Comparison of ENCODE assay signal across 8 mouse cellular contexts in genomic region chr7:44952611-44953306, GRCm38 (mm10). TPM values are rescaled to one million over a fixed set of nuclear protein-coding genes. Genes with fewer than 3 reads are reported as not detected.
DNase-seq lines count a peak whose midpoint lies in the region; ATAC-seq and TF ChIP-seq lines count a peak whose summit lies in the region.

No protein-coding gene starts in this region.

- peak; percentile 93 for ATAC-seq in embryonic facial prominence, embryonic 14.5 days (ENCODE audit: low read depth)
- peak; percentile 86 for ATAC-seq in limb, embryonic 11.5 days (ENCODE audit: insufficient number of reproducible peaks, low FRiP score, low TSS enrichment, low read depth)
- ATAC-seq in midbrain, embryonic 13.5 days: peak; percentile 84

- no peaks in the 10 kb centered on the region for H3K9me3 ChIP-seq in embryonic facial prominence, embryonic 14.5 days (ENCODE audit: control insufficient read depth, low read length)
- H3K9me3 ChIP-seq in limb, embryonic 11.5 days (ENCODE audit: control insufficient read depth, low read length): no peaks in the 10 kb centered on the region
- no peaks in the 10 kb centered on the region for H3K9me3 ChIP-seq in midbrain, embryonic 13.5 days

- H3K27ac ChIP-seq in bone marrow, adult 2 months (ENCODE audit: control insufficient read depth, insufficient read depth, low read depth, low read length, poor library complexity): peak overlapping the region; percentile 20; the same call in 1 of the 2 replicates
- H3K27ac ChIP-seq in embryonic facial prominence, embryonic 14.5 days (replicated peaks; ENCODE audit: low read depth, low read length): peak overlapping the region; percentile 67
- H3K27ac ChIP-seq in limb, embryonic 11.5 days (replicated peaks; ENCODE audit: low read depth, low read length): no peak overlapping the region
- H3K27ac ChIP-seq in midbrain, embryonic 13.5 days: peak overlapping the region; percentile 58; the same call in 1 of the 2 replicates

- TF ChIP-seq CTCF in bone marrow, adult 2 months (IDR thresholded peaks at IDR 0.05; ENCODE audit: control insufficient read depth, insufficient read depth, low read length): no peak

- WGBS in bone marrow, adult 2 months: 5% methylated on average over 24 of the region's 24 CpGs
- WGBS in embryonic facial prominence, embryonic 14.5 days: 8% methylated on average over 24 of the region's 24 CpGs
- 7% methylated on average over 24 of the region's 24 CpGs for WGBS in limb, embryonic 11.5 days
- WGBS in midbrain, embryonic 13.5 days: 6% methylated on average over 24 of the region's 24 CpGs

- peak overlapping the region; percentile 63 for H3K9ac ChIP-seq in embryonic facial prominence, embryonic 14.5 days (ENCODE audit: low read depth, low read length)
- H3K9ac ChIP-seq in limb, embryonic 11.5 days (ENCODE audit: low read length): peak overlapping the region; percentile 58
- H3K9ac ChIP-seq in midbrain, embryonic 13.5 days (replicated peaks): peak overlapping the region; percentile 62

- DNase-seq in 416B (ENCODE audit: low read depth): peak; percentile 98
- DNase-seq in embryonic facial prominence, embryonic 14.5 days (ENCODE audit: low spot score): peak; percentile 98
- peak; percentile 96 for DNase-seq in heart, adult 18-20 months
- DNase-seq in kidney, adult 18-20 months: peak; percentile 95
- DNase-seq in limb, embryonic 11.5 days (ENCODE audit: low spot score): peak; percentile 93
- DNase-seq in spleen, adult 12 weeks (ENCODE audit: low spot score): peak; percentile 70

- no peaks in the 10 kb centered on the region for H3K36me3 ChIP-seq in embryonic facial prominence, embryonic 14.5 days (ENCODE audit: control insufficient read depth, insufficient read depth, low read length)
- H3K36me3 ChIP-seq in limb, embryonic 11.5 days (ENCODE audit: control insufficient read depth, insufficient read depth, low read length): no peaks in the 10 kb centered on the region
- H3K36me3 ChIP-seq in midbrain, embryonic 13.5 days: no peaks in the 10 kb centered on the region

- peak overlapping the region; percentile 34 for H3K4me3 ChIP-seq in bone marrow, adult 2 months (replicated peaks; ENCODE audit: control insufficient read depth, low read depth, low read length)
- H3K4me3 ChIP-seq in embryonic facial prominence, embryonic 14.5 days (ENCODE audit: low read depth, low read length): peak overlapping the region; percentile 48
- peak overlapping the region; percentile 41 for H3K4me3 ChIP-seq in limb, embryonic 11.5 days (ENCODE audit: low read depth, low read length)
- peak overlapping the region; percentile 47 for H3K4me3 ChIP-seq in midbrain, embryonic 13.5 days (replicated peaks)

- TF ChIP-seq POLR2A in bone marrow, adult 2 months (IDR thresholded peaks at IDR 0.05; ENCODE audit: borderline replicate concordance, control insufficient read depth, low read depth, low read length): no peak; the same call in 1 of the 2 replicates

- peak overlapping the region; percentile 95 for H3K4me2 ChIP-seq in embryonic facial prominence, embryonic 14.5 days (ENCODE audit: low read depth, low read length)
- H3K4me2 ChIP-seq in limb, embryonic 11.5 days (ENCODE audit: low read depth, severe bottlenecking): peak overlapping the region; percentile 84
- peak overlapping the region; percentile 74 for H3K4me2 ChIP-seq in midbrain, embryonic 13.5 days (replicated peaks)

- peaks cover 6% of the 10 kb centered on the region for H3K4me1 ChIP-seq in bone marrow, adult 2 months (ENCODE audit: control insufficient read depth, insufficient read depth, low read length)
- peaks cover 7% of the 10 kb centered on the region for H3K4me1 ChIP-seq in embryonic facial prominence, embryonic 14.5 days (ENCODE audit: control insufficient read depth, insufficient read depth, low read length)
- peaks cover 7% of the 10 kb centered on the region; the same call in 1 of the 2 replicates for H3K4me1 ChIP-seq in limb, embryonic 11.5 days (ENCODE audit: control insufficient read depth, insufficient read depth, low read length)
- H3K4me1 ChIP-seq in midbrain, embryonic 13.5 days (replicated peaks): peaks cover 18% of the 10 kb centered on the region

- peaks cover 21% of the 10 kb centered on the region for H3K27me3 ChIP-seq in embryonic facial prominence, embryonic 14.5 days (replicated peaks; ENCODE audit: control insufficient read depth, insufficient read depth, low read length)
- peaks cover 20% of the 10 kb centered on the region for H3K27me3 ChIP-seq in limb, embryonic 11.5 days (ENCODE audit: control insufficient read depth, insufficient read depth, low read length)
- peaks cover 33% of the 10 kb centered on the region for H3K27me3 ChIP-seq in midbrain, embryonic 13.5 days

RNA-seq across cellular contexts. Expression of gene Tsks, which starts 9.8 kb away (rescaled TPM):
- polyA plus RNA-seq in bone marrow, adult 2 months (2011; ENCODE audit: insufficient read depth, insufficient read length, low replicate concordance, missing spikeins): not detected in 2 replicates
- 0.30 TPM in 1 of 2 replicates, not detected in the other for polyA plus RNA-seq in embryonic facial prominence, embryonic 14.5 days (2014; fragmentation: Nextera tagmentation; extraction: Ambion mirVana)
- not detected for total RNA-seq in heart, adult 18-20 months (2021)
- 0.13 TPM in 1 of 2 replicates, not detected in the other for polyA plus RNA-seq in limb, embryonic 11.5 days (2014; fragmentation: Nextera tagmentation; extraction: Ambion mirVana)
- 0.17 TPM in 1 of 2 replicates, not detected in the other for polyA plus RNA-seq in midbrain, embryonic 13.5 days (2015; fragmentation: Nextera tagmentation; extraction: Ambion mirVana)

RNA-seq across cellular contexts. Expression of gene Cpt1c, which starts 21.9 kb away (rescaled TPM):
- 6.5 TPM in 2 replicates for polyA plus RNA-seq in bone marrow, adult 2 months (2011; ENCODE audit: insufficient read depth, insufficient read length, low replicate concordance, missing spikeins)
- 22.4 and 31.1 TPM in 2 replicates for polyA plus RNA-seq in embryonic facial prominence, embryonic 14.5 days (2014; fragmentation: Nextera tagmentation; extraction: Ambion mirVana)
- total RNA-seq in heart, adult 18-20 months (2021): 1 to 10 TPM; 1.8 to 2.0 TPM
- polyA plus RNA-seq in limb, embryonic 11.5 days (2014; fragmentation: Nextera tagmentation; extraction: Ambion mirVana): 17.5 and 22.1 TPM in 2 replicates
- polyA plus RNA-seq in midbrain, embryonic 13.5 days (2015; fragmentation: Nextera tagmentation; extraction: Ambion mirVana): 47.0 and 56.0 TPM in 2 replicates

RNA-seq across cellular contexts. Expression of gene Ap2a1, which starts 23.5 kb away (rescaled TPM):
- polyA plus RNA-seq in bone marrow, adult 2 months (2011; ENCODE audit: insufficient read depth, insufficient read length, low replicate concordance, missing spikeins): 43.5 and 60.3 TPM in 2 replicates
- polyA plus RNA-seq in embryonic facial prominence, embryonic 14.5 days (2014; fragmentation: Nextera tagmentation; extraction: Ambion mirVana): 73.5 and 79.8 TPM in 2 replicates
- total RNA-seq in heart, adult 18-20 months (2021): 10 to 100 TPM; 59.2 to 67.9 TPM
- polyA plus RNA-seq in limb, embryonic 11.5 days (2014; fragmentation: Nextera tagmentation; extraction: Ambion mirVana): 77.0 and 78.8 TPM in 2 replicates
- polyA plus RNA-seq in midbrain, embryonic 13.5 days (2015; fragmentation: Nextera tagmentation; extraction: Ambion mirVana): 98.1 and 98.6 TPM in 2 replicates

RNA-seq across cellular contexts. Expression of gene Prmt1, which starts 33.6 kb away (rescaled TPM):
- polyA plus RNA-seq in bone marrow, adult 2 months (2011; ENCODE audit: insufficient read depth, insufficient read length, low replicate concordance, missing spikeins): 192 and 337 TPM in 2 replicates
- polyA plus RNA-seq in embryonic facial prominence, embryonic 14.5 days (2014; fragmentation: Nextera tagmentation; extraction: Ambion mirVana): 173 and 178 TPM in 2 replicates
- total RNA-seq in heart, adult 18-20 months (2021): 100 to 1,000 TPM in 1 of 2 experiments, 10 to 100 TPM in 1; 90.3 to 110 TPM
- polyA plus RNA-seq in limb, embryonic 11.5 days (2014; fragmentation: Nextera tagmentation; extraction: Ambion mirVana): 332 and 334 TPM in 2 replicates
- polyA plus RNA-seq in midbrain, embryonic 13.5 days (2015; fragmentation: Nextera tagmentation; extraction: Ambion mirVana): 784 and 789 TPM in 2 replicates

RNA-seq across cellular contexts. Expression of gene Irf3, which starts 44.7 kb away (rescaled TPM):
- polyA plus RNA-seq in bone marrow, adult 2 months (2011; ENCODE audit: insufficient read depth, insufficient read length, low replicate concordance, missing spikeins): 71.4 and 165 TPM in 2 replicates
- 77.7 and 84.6 TPM in 2 replicates for polyA plus RNA-seq in embryonic facial prominence, embryonic 14.5 days (2014; fragmentation: Nextera tagmentation; extraction: Ambion mirVana)
- 10 to 100 TPM; 21.3 to 29.5 TPM for total RNA-seq in heart, adult 18-20 months (2021)
- 73.9 and 83.5 TPM in 2 replicates for polyA plus RNA-seq in limb, embryonic 11.5 days (2014; fragmentation: Nextera tagmentation; extraction: Ambion mirVana)
- 63.0 and 70.7 TPM in 2 replicates for polyA plus RNA-seq in midbrain, embryonic 13.5 days (2015; fragmentation: Nextera tagmentation; extraction: Ambion mirVana)
